Mouse (Mus musculus) gastrocnemius, adult 2 months (tissue): Measurements from ENCODE around the gene Fcgr3. TPM values are rescaled to one million over a fixed set of nuclear protein-coding genes. Genes with fewer than 3 reads are reported as not detected.
"Not testable (repeated sequence)": the region's sequence is repeated elsewhere in the genome, so short reads cannot be mapped to it uniquely, and the experiment has no call there.

Experiments used
- DNase-seq: peaks from one replicate; pipeline ENCODE4 v3.0.0; 2022
- H3K27ac ChIP-seq: fragments of 200-600 bp; 2 replicates; pipeline ENCODE4 v1.8.1; 2022; ENCODE audit warnings: mild to moderate bottlenecking
- H3K4me3 ChIP-seq: fragments of 200-600 bp; 2 replicates; pipeline ENCODE4 v1.8.1; 2022; ENCODE audit warnings: mild to moderate bottlenecking, moderate library complexity
- CTCF ChIP-seq: fragments of 200-600 bp; IDR thresholded peaks from 2 replicates; pipeline ENCODE4 v1.8.1; 2022; ENCODE audit warnings: antibody characterized with exemption, mild to moderate bottlenecking, moderate library complexity
- intact Hi-C: fragments of 180-260 bp; cut with DNase I; formaldehyde crosslinking; loops from one replicate; pipeline ENCODE4 v1.15.1; 2025
- long read RNA-seq, 2 experiments: library from polyadenylated mRNA; stranded (forward); transcript quantifications; one replicate each; pipeline ENCODE4 v2.0.0; 2021
- total RNA-seq, 2 experiments: library from RNA; stranded (reverse); gene quantifications; 2 replicates each; pipeline ENCODE4 v1.2.3; 2021

Fcgr3 gene
- total RNA-seq = 1 to 10 TPM; 1.8 to 4.3 TPM
- long read RNA-seq, experiment 1, partial matches to known transcripts = 0 of 4 reads
- long read RNA-seq, experiment 1, other reads (novel, unspliced or antisense) = 1 of 4 reads
- long read RNA-seq, experiment 2, partial matches to known transcripts = 0 of 1 reads
- long read RNA-seq, experiment 2, other reads (novel, unspliced or antisense) = 0 of 1 reads

DNA sequence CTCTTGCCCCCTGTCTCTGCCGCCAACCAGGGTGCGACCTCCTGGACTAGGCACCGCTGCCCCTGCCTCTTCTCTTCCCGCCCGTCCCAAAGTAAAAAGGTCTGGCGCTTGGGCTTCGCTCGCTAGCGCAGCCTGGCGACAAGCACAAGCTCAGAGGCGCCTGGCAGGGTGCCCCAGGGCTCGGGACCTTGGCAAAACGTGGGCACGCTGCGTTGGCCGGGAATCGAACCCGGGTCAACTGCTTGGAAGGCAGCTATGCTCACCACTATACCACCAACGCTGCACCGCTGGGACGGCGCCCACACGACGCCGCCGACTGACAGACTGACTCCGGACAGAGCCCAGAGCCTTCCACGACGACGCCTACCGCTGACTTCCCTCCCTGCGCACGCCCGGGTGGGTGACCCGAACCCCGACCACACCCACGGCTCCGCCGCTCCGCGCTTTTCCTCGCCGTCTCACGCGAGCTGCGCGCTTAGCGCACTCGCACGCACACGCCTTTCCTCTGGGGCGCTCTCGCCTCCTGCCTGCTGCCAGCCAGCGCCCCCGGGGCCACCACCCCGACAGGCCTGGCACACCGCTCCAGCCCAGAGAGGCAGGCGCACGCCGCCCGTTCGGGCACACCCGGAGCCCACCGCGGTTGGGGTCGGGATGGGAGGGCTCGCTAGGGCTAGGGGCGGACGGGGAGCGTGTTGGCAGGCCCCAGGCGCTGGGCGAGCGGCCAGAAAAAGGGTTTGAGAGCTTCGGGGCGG, at the start of gene Fcgr3:
Fcgr3 (minus strand) TSS at position 445 of the 752 bp plus-strand sequence.
- TF ChIP-seq CTCF = peak; percentile 45
- intact Hi-C loops, H3K27ac ChIP-seq: not testable (repeated sequence)
- peak; percentile 85 for DNase-seq
- peak within 1 kb of the TSS; percentile 65 for H3K4me3 ChIP-seq

DNA sequence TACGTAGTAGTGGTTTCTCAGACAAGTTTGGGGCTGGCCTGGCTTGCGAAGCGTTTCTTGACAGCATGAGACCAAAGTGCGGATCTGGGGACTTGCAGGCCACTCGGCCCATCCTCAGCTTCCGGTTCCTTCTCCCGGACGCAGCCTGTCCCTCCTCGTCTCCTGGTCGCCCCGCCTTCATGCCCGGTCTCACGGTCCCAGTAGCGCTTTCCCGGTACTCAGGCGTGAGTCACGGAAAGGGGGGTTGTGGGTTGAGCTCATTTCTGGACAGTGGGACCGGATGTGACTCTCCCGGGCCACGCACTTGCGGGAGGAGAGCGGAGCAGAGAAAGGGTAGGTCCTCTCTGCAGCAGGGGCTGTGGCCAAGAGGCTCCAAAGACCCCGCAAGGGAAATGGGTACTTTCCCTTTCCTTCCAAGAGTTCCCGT, 49.2 kb upstream of the Fcgr3 start, which contains the start of gene Cfap126:
Cfap126 (plus strand) TSS at position 46 of the 427 bp plus-strand sequence.
- peak; percentile 94 for DNase-seq
- intact Hi-C loops = loop anchor here (10.0 kb wide), 2 partner anchors 171 to 231 kb away; partner anchors contain the start of genes Nit1, Pfdn2, Ppox and Usp21
- Histone ChIP-seq H3K27ac (peak within 1 kb of the TSS; percentile 96), H3K4me3 (peak within 1 kb of the TSS; percentile 81)
- no peak for TF ChIP-seq CTCF

DNA sequence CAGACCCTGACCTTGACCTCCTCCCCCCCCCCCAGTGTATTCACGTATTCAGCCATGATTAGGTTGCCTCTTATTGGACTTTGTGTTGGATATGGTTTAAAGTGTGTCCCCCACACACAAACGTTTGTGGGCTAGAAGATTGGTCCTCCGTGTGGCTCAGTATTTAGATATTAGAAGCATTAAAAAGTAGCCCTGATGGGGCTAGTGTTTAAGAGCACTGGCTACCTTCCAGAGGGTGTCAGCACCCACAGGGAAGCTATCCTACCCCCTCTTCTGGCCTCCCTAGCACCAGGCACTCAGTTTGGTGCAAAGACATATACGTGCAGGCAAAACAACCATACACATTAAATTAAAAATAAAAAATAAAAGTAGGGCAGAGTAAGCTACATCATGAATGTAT, 48.3 kb upstream of the Fcgr3 start:
- no peak for TF ChIP-seq CTCF
- DNase-seq = no peak
- peak overlapping the region; percentile 81 for H3K4me3 ChIP-seq
- H3K27ac ChIP-seq = peak overlapping the region; percentile 96
- intact Hi-C loops = loop anchor here (10.0 kb wide), 2 partner anchors 172 to 232 kb away; partner anchors contain the start of genes Nit1, Pfdn2, Ppox and Usp21

DNA sequence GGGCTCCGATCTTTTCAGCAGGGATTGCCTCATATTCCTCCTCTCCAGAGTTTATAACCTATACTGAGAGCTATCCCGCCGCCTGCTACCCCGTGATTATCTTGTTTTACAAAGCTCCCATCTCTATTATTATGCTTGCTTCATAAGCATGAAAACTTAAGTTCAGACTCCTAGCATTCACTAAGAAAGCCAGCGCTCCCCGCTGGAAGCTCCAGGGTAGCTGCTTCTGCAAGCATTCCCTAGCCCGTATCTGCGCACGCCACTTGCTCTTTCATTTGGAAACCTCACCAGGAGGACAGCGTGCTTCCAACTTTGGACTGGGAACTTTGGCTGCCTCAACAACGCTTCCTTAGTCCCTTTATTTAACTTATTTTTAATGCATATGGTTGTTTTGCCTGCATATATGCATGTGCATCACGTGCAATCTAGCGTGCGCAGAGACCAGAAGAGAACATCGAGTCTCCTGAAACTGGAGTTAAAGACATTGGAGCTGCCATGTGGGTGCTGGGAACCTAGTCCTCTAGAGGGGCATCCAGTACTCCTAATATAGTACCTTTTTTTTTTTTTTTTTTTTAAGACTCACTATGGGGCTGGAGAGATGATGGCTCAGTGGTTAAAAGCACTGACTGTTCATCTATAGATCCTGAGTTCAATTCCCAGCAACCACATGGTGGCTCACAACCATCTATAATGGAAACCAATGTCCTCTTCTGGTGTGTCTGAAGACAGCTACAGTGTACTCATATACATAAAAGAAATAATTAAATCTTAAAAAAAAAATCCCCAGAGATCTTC, 47.2 kb upstream of the Fcgr3 start:
- Histone ChIP-seq H3K4me3 (peak overlapping the region; percentile 89), H3K27ac (peak overlapping the region; percentile 91)
- peak; percentile 61 for DNase-seq
- intact Hi-C loops = loop anchor here (2.0 to 10.0 kb wide), 3 partner anchors 67 to 233 kb away; partner anchors contain the start of genes Nit1, Pfdn2, Ppox and Usp21
- no peak for TF ChIP-seq CTCF

DNA sequence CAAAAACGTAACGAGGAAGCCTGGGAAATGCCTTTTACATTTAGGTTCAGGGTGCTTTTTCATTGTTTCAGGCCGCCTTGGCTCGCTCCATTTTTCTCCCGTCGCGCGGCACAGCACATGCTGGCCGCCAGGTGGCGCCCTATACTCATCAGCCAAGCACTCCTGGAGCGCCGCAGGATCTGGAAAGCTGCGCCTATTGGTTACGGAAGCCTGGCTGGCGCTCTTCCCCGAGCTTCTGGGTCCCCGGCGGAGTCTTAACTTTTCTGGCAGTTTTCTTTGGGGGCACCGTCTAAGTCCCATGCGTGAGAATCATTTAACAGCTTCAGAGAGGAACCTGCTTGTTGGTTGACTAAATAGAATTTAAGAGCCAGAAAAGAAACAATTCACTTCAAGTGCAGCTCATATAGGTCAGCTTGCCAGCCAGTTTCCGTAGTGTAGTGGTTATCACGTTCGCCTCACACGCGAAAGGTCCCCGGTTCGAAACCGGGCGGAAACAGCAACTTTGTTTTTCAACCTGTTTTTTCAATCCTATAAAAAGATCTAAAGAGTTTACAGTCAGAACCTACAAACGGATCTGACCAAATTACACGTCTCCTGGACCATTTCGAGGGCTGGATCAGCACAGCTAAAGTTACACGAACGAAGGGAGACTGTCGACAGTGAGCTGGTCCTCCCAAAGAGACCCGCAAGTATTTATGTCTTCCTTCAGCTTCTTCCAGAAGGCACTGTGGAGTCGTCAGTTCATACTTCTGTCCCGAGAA, 46.5 kb upstream of the Fcgr3 start:
- Histone ChIP-seq H3K27ac (peak overlapping the region; percentile 91), H3K4me3 (peak overlapping the region; percentile 89)
- intact Hi-C loops = loop anchor here (2.0 to 10.0 kb wide), 3 partner anchors 66 to 234 kb away; partner anchors contain the start of genes Nit1, Pfdn2, Ppox and Usp21
- TF ChIP-seq CTCF = no peak; the same call in 1 of the 2 replicates
- DNase-seq = peak; percentile 95

DNA sequence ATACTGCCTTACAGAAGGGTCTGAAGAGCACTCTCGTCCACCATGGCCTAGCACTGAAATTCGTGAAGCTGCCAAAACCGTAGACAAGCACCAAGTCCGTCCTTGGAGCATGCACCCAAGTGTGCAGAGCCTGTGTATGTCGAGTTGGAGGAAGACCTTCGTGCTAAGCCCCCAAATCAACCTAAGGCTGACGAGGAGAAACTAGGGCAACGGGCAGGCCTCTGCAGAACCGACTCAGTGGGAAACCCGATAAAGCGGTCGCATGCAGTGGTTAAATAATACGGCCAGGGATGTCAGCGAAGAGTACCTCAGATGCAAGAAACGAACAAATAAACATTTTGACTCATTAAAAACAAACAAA, 45.9 kb upstream of the Fcgr3 start:
- Histone ChIP-seq H3K27ac (peak overlapping the region; percentile 91), H3K4me3 (peak overlapping the region; percentile 89)
- no peak for DNase-seq
- no peak for TF ChIP-seq CTCF
- intact Hi-C loops = loop anchor here (2.0 to 10.0 kb wide), 3 partner anchors 66 to 234 kb away; partner anchors contain the start of genes Nit1, Pfdn2, Ppox and Usp21

DNA sequence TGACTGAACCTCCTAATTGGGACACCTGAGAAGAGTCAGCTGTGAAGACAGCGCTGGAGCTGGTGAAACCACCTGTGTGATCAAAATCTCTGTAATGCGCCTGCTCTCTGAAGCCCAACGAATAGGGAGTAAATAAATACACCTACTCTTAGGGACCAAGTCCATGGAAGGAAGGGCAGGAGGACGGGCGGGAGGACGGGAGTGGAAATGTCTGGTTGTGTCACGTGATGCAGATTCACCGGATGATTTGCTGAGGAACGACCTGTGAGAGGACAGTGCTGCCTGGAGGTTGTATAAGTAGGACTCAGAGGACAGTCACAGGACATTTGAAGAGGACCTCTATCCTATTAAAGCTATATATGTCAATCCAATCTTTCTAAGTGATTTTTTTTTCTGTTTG, 44.9 kb upstream of the Fcgr3 start:
- intact Hi-C loops = loop anchor here (2.0 to 10.0 kb wide), 3 partner anchors 65 to 235 kb away; partner anchors contain the start of genes Nit1, Pfdn2, Ppox and Usp21
- Histone ChIP-seq H3K4me3 (no peak overlapping the region), H3K27ac (no peak overlapping the region)

DNA sequence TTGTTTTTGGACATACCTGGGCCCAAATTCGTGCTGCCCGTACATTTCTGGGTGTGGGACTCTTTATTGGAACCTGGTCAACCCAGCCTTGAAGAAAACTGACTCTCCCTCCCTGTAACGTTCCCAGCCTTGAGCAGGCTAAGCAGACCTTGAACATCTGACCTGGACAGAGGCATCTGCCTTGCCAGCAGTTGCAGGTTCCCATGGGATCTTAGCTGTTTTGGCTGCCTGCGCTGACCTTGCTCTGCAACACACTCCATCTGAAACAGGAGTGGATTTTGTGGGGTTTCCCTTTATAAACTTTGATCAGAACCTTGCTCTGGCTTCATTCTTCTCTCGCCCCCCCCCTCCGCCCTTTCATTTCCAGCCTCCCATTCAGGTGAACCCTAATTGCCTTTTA, 40.5 kb upstream of the Fcgr3 start:
- DNase-seq = no peak
- intact Hi-C loops = no loop called here
- TF ChIP-seq CTCF = no peak
- H3K27ac ChIP-seq = no peak overlapping the region
- no peak overlapping the region for H3K4me3 ChIP-seq

More for the DNA sequence above, 44.9 kb upstream of the Fcgr3 start:
- TF ChIP-seq CTCF = no peak
- no peak for DNase-seq

DNA sequence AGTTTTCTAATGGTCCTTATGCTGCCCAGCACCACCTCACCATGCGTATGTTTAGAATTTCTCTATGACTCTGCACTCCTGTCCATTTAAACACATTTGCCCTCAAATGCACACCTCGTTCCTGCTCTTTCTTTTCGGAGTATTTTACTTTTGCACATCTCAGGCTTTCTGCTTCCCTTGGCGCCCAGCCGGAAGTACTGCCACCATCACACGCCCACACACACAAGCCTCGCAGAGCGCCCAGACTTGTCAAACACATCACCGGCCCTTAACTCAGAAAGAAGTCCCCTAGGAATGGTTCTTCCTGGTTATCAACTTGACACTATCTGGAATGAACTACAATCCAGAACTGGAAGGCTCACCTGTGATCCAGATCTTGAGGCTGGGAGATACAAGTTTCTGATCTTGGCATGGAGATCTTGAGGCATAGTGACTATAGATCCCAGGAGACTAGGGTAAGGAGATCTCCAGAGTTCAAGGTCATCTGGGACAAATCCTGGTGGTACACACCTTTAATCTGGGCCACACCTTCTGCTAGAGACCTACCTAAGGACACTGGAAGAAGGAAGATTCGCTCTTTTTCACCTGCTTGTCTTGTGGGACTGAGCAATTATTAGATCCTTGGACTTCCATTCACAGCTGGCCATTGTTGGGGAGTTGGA, 38.6 kb upstream of the Fcgr3 start:
- Histone ChIP-seq H3K4me3 (peak overlapping the region; percentile 81), H3K27ac (no peak overlapping the region; the same call in 1 of the 2 replicates)
- peak; percentile 40 for DNase-seq
- no peak for TF ChIP-seq CTCF
- intact Hi-C loops = loop anchor here (2.0 kb wide), 1 partner anchor 65 kb away; no protein-coding TSS in a partner anchor

DNA sequence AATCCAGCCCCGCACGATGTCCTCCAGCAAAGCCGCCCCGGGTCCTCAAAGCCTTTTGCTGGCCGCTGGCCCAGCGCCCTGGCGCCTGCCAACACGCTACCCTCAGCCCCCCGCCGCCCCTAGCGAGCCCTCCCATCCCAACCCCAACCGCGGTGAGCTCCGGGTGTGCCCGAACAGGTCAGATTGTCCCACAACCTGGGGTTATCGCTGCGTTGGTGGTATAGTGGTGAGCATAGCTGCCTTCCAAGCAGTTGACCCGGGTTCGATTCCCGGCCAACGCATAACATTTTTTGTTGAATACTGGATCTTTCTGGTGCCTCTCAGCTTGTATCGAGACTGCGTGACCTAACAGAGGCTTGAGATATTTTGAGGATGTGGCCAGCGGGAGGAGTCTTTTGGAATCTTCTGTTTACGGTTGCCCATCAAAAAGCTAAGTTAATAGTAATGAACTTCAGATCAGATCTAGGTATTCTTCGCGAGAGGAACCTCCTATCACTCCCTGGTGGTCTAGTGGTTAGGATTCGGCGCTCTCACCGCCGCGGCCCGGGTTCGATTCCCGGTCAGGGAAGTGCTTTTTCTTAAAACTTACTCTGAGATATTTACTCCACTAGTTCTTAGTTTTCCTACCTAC, 37.9 kb upstream of the Fcgr3 start:
- no peak for TF ChIP-seq CTCF
- intact Hi-C loops = loop anchor here (2.0 kb wide), 1 partner anchor 64 kb away; no protein-coding TSS in a partner anchor
- DNase-seq = peak; percentile 83
- H3K4me3 ChIP-seq = peak overlapping the region; percentile 81
- peak overlapping the region; percentile 91 for H3K27ac ChIP-seq
